Mouse (Mus musculus): Measurements from ENCODE around the gene Tubb2b. TPM values are rescaled to one million over a fixed set of nuclear protein-coding genes. Genes with fewer than 3 reads are reported as not detected.
A peak's percentile ranks its signal among the peaks of the same experiment; 100 is the strongest.

Tubb2b gene
- total RNA-seq, 2 experiments from 2014 or later = 5.8 to 7.5 TPM

- DNase-seq = no peak
- intact Hi-C loops (cut with DNase I; ENCODE audit: low total_unique reads) = no loop called here
These were observed 48.3 kb downstream of the Tubb2b start for GRCm38 (mm10) chr13:34081926-34082325.

- intact Hi-C loops (cut with DNase I; ENCODE audit: low total_unique reads) = no loop called here
- DNase-seq = no peak
These were observed 50.5 kb downstream of the Tubb2b start for GRCm38 (mm10) chr13:34079801-34080200.

- intact Hi-C loops (cut with DNase I; ENCODE audit: low total_unique reads) = no loop called here
- DNase-seq = no peak
These were observed 51.6 kb downstream of the Tubb2b start for GRCm38 (mm10) chr13:34078500-34079280.

DNA sequence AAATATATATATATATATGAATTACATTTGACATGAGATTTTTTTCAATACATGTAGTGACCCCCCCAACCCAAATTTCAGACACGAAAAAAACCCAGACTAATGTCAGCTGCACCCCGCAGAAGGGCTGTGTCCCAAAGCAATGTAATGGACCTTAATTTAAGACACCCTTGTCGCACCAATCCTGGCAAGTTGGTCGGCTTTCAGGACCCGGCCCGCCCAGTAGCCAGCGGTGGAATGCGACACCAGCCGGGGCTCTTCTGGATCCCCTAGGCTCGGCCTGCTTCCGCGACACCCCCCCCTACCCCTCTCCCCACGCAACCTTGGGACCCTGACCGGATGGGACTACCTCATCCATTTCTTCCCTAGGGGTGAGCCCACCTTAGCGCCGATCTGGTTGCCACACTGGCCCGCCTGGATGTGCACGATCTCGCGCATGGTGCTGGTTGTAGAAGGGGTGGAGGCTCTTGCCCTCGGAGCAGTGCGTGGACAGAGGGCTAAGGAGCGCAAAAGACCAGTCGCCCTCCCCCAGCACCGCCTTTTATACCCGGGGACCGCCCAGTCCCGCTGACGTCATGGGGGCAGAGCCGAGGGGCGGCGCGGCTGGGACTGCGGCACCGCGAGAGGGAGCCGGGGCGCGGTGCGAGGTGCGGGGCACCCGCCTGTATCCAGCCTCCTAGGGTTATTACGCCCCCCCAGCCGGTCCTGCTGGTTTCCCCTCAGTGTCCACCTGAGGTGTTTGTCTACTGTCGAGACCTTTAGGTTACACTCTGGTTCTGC lies 52.6 kb downstream of the Tubb2b start, which contains the start of gene Tubb2a:
Gene Tubb2a (minus strand): TSS at position 516 of the 780 bp plus-strand sequence.
- intact Hi-C loops (cut with DNase I; ENCODE audit: low total_unique reads) = no loop called here
- DNase-seq = peak; percentile 95

Other genes starting within 250 kb of the Tubb2b start
- under 1 TPM; 0.21 to 0.22 TPM for gene Serpinb6c, start 224.8 kb downstream of the Tubb2b start, total RNA-seq (2021)
- gene Nqo2, start 165.8 kb downstream of the Tubb2b start, total RNA-seq (2021) = 10 to 100 TPM; 16.2 to 16.8 TPM
- gene Ripk1, start 128.1 kb downstream of the Tubb2b start, total RNA-seq (2021) = 1 to 10 TPM; 6.6 to 7.2 TPM
- gene Serpinb6a, start 127.7 kb downstream of the Tubb2b start, total RNA-seq (2021) = 10 to 100 TPM; 80.7 to 88.4 TPM
- 10 to 100 TPM; 22.7 to 26.7 TPM for gene Bphl, start 92.9 kb downstream of the Tubb2b start, total RNA-seq (2021)
- gene Tubb2a, start 52.5 kb downstream of the Tubb2b start, total RNA-seq (2021) = 10 to 100 TPM; 19.3 to 24.4 TPM
- gene Psmg4, start 32.5 kb upstream of the Tubb2b start, total RNA-seq (2021) = 10 to 100 TPM; 26.0 to 26.9 TPM
- gene Slc22a23, start 214.7 kb upstream of the Tubb2b start, total RNA-seq (2021) = 1 to 10 TPM; 7.8 to 9.9 TPM

Measured in gastrocnemius, postnatal 14 days (tissue).